Mouse (Mus musculus) hindbrain, embryonic 14.5 days (tissue): Measurements from ENCODE around the gene Ero1lb. TPM values are rescaled to one million over a fixed set of nuclear protein-coding genes. Genes with fewer than 3 reads are reported as not detected.
"Not testable (repeated sequence)": the region's sequence is repeated elsewhere in the genome, so short reads cannot be mapped to it uniquely, and the experiment has no call there.

Experiments
- ATAC-seq: fragments of 200-750 bp; cut with Nextera tagmentation; 2 replicates; pipeline ENCODE4 v1.8.0; 2017; ENCODE audit warnings: moderate number of reproducible peaks, mild to moderate bottlenecking, moderate TSS enrichment, moderate library complexity; ENCODE audit not compliant: low FRiP score
- DNase-seq: peaks from one replicate; pipeline ENCODE4 v3.0.0-alpha.2; 2015; ENCODE audit warnings: low spot score
- H3K27ac ChIP-seq: fragments of 300-500 bp; sonication (generic); 2 replicates; pipeline ENCODE4 v1.5.1; 2014; ENCODE audit warnings: mild to moderate bottlenecking, moderate library complexity
- H3K27me3 ChIP-seq: fragments of 300-500 bp; sonication (generic); 2 replicates; pipeline ENCODE4 v1.6.1; 2014; ENCODE audit warnings: mild to moderate bottlenecking, low read length, mixed read lengths; ENCODE audit not compliant: control insufficient read depth, insufficient read depth
- H3K36me3 ChIP-seq: fragments of 300-500 bp; sonication (generic); replicated peaks from 2 replicates; pipeline ENCODE4 v1.6.1; 2014; ENCODE audit not compliant: control insufficient read depth, insufficient read depth
- H3K4me1 ChIP-seq: fragments of 300-500 bp; sonication (generic); replicated peaks from 2 replicates; pipeline ENCODE4 v1.6.1; 2014; ENCODE audit warnings: antibody characterized with exemption, low read length, mixed read lengths; ENCODE audit not compliant: control insufficient read depth, insufficient read depth
- H3K4me2 ChIP-seq: fragments of 300-500 bp; sonication (generic); replicated peaks from 2 replicates; pipeline ENCODE4 v1.6.1; 2014; ENCODE audit warnings: mild to moderate bottlenecking, moderate library complexity
- H3K4me3 ChIP-seq: fragments of 300-500 bp; sonication (generic); replicated peaks from 2 replicates; pipeline ENCODE4 v1.5.1; 2014; ENCODE audit warnings: mild to moderate bottlenecking, low read length
- H3K9ac ChIP-seq: fragments of 300-500 bp; sonication (generic); 2 replicates; pipeline ENCODE4 v1.6.1; 2014
- H3K9me3 ChIP-seq: fragments of 300-500 bp; sonication (generic); 2 replicates; pipeline ENCODE4 v1.6.1; 2016; ENCODE audit warnings: low read length; ENCODE audit not compliant: control insufficient read depth
- WGBS: fragments of 180-500 bp; shearing (Covaris S2); extraction: QIAGEN DNeasy Blood & Tissue Kit; methylation state at CpG from one replicate; pipeline ENCODE4 v1.1.7; 2014; 5-methylcytosine and 5-hydroxymethylcytosine counted together
- polyA plus RNA-seq: library from polyadenylated mRNA; unstranded; fragments of >200 nt; fragmentation: Nextera tagmentation; extraction: Ambion mirVana; gene quantifications from 2 replicates; pipeline ENCODE4 v1.2.1, GENCODE M21; 2014

The Ero1lb gene
- polyA plus RNA-seq, 1 experiment from 2014 or later = 19.3 TPM

- not testable (repeated sequence) for DNase-seq, H3K9ac ChIP-seq, H3K4me1 ChIP-seq, H3K4me2 ChIP-seq, ATAC-seq, H3K27ac ChIP-seq, H3K27me3 ChIP-seq, H3K9me3 ChIP-seq, H3K4me3 ChIP-seq
- WGBS = 96% methylated on average over 10 of the region's 10 CpGs
- peaks cover 54% of the 10 kb centered on the region for H3K36me3 ChIP-seq
These were observed 49.3 kb downstream of the Ero1lb start for GRCm38 (mm10) chr13:12615014-12615413.

GRCm38 (mm10) chr13:12616489-12616888, 50.8 kb downstream of the Ero1lb start:
- not testable (repeated sequence) for H3K4me3 ChIP-seq, H3K9ac ChIP-seq, H3K9me3 ChIP-seq, ATAC-seq, DNase-seq, H3K27ac ChIP-seq, H3K4me1 ChIP-seq, H3K4me2 ChIP-seq, H3K27me3 ChIP-seq
- 91% methylated on average over 3 of the region's 3 CpGs for WGBS
- H3K36me3 ChIP-seq = peaks cover 67% of the 10 kb centered on the region

- 94% methylated on average over 8 of the region's 8 CpGs for WGBS
- H3K27ac ChIP-seq, H3K9ac ChIP-seq, H3K4me2 ChIP-seq, H3K9me3 ChIP-seq, DNase-seq, H3K4me3 ChIP-seq, ATAC-seq, H3K27me3 ChIP-seq, H3K4me1 ChIP-seq: not testable (repeated sequence)
- peaks cover 62% of the 10 kb centered on the region for H3K36me3 ChIP-seq
These were observed 54.1 kb downstream of the Ero1lb start for GRCm38 (mm10) chr13:12619808-12620207.

- H3K27ac ChIP-seq, DNase-seq, ATAC-seq, H3K4me3 ChIP-seq, H3K27me3 ChIP-seq, H3K4me2 ChIP-seq, H3K4me1 ChIP-seq, H3K9ac ChIP-seq, H3K9me3 ChIP-seq: not testable (repeated sequence)
- peaks cover 23% of the 10 kb centered on the region for H3K36me3 ChIP-seq
- 92% methylated on average over 3 of the region's 3 CpGs for WGBS
These were observed 60.4 kb downstream of the Ero1lb start for GRCm38 (mm10) chr13:12626061-12626460.

GRCm38 (mm10) chr13:12627746-12628145, 62.1 kb downstream of the Ero1lb start:
- not testable (repeated sequence) for ATAC-seq, DNase-seq, H3K4me1 ChIP-seq, H3K4me2 ChIP-seq, H3K27ac ChIP-seq, H3K27me3 ChIP-seq, H3K4me3 ChIP-seq, H3K9me3 ChIP-seq, H3K9ac ChIP-seq
- WGBS = 97% methylated on average over 8 of the region's 8 CpGs
- peaks cover 13% of the 10 kb centered on the region for H3K36me3 ChIP-seq

- not testable (repeated sequence) for H3K4me1 ChIP-seq, H3K27me3 ChIP-seq, H3K9ac ChIP-seq, H3K4me3 ChIP-seq, H3K4me2 ChIP-seq, H3K27ac ChIP-seq, ATAC-seq, H3K36me3 ChIP-seq, H3K9me3 ChIP-seq, DNase-seq
- 85% methylated on average over 5 of the region's 5 CpGs for WGBS
These were observed 62.5 kb downstream of the Ero1lb start for GRCm38 (mm10) chr13:12628181-12628580.

- not testable (repeated sequence) for H3K4me1 ChIP-seq, H3K4me2 ChIP-seq, H3K9ac ChIP-seq, H3K9me3 ChIP-seq, DNase-seq, H3K27me3 ChIP-seq, H3K4me3 ChIP-seq, H3K27ac ChIP-seq, H3K36me3 ChIP-seq, ATAC-seq
- WGBS = 92% methylated on average over 5 of the region's 5 CpGs
These were observed 64.6 kb downstream of the Ero1lb start for GRCm38 (mm10) chr13:12630252-12630651.

- H3K27ac ChIP-seq, H3K36me3 ChIP-seq, H3K4me2 ChIP-seq, H3K9ac ChIP-seq, H3K4me3 ChIP-seq, H3K27me3 ChIP-seq, H3K4me1 ChIP-seq, H3K9me3 ChIP-seq, ATAC-seq, DNase-seq: not testable (repeated sequence)
- 100% methylated on average over 1 of the region's 6 CpGs for WGBS
These were observed 69.4 kb downstream of the Ero1lb start for GRCm38 (mm10) chr13:12634941-12635588.

GRCm38 (mm10) chr13:12642795-12643194, 77.1 kb downstream of the Ero1lb start:
- not testable (repeated sequence) for H3K27me3 ChIP-seq, H3K27ac ChIP-seq, DNase-seq, H3K4me2 ChIP-seq, ATAC-seq, H3K4me1 ChIP-seq, H3K36me3 ChIP-seq, H3K9ac ChIP-seq, H3K4me3 ChIP-seq, H3K9me3 ChIP-seq
- WGBS = 92% methylated on average over 3 of the region's 4 CpGs

GRCm38 (mm10) chr13:12646676-12647075, 81.0 kb downstream of the Ero1lb start:
- not testable (repeated sequence) for H3K4me1 ChIP-seq, H3K36me3 ChIP-seq, H3K9me3 ChIP-seq, DNase-seq, ATAC-seq, H3K27ac ChIP-seq, H3K27me3 ChIP-seq, H3K9ac ChIP-seq, H3K4me3 ChIP-seq, H3K4me2 ChIP-seq
- WGBS = 80% methylated on average over 4 of the region's 5 CpGs
